Mouse (Mus musculus) stomach, postnatal 0 days (tissue): ENCODE measurements at regions not wholly inside any gene's neighbourhood (a gene's known extent, or its start where the extent isn't known, plus 50 kb on each side); places are given as distances from the start of the nearest gene placed in this dataset.

Experiments used
- CTCF ChIP-seq: IDR thresholded peaks from 2 replicates; pipeline ENCODE4 v1.5.1; 2016; ENCODE audit warnings: antibody characterized with exemption, low read depth, mild to moderate bottlenecking, moderate library complexity
- EP300 ChIP-seq: optimal IDR thresholded peaks from 2 replicates; pipeline ENCODE3; 2016; ENCODE audit warnings: antibody characterized with exemption

DNA sequence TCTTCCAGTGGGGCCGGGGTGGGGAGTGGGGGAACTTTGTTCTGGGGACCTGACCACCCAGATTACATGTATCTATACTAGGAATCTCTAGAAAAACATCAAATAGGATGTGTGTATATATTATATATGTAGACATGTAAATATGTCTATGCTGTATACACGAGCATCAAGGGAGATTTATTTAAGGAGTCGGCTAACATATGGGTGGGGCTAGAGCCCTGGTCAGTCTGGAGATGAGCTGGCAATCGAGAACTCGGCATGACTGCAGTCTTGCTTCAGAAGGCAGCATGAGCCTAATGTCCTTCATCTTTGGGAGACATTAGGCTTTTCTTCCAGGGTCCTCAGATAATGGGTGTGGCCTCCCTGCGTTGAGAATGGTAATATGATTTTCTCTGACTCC is 97.0 kb downstream of the Rap2a start:
- TF ChIP-seq CTCF (no peak), EP300 (no peak)
